Mouse (Mus musculus) adrenal gland, postnatal 25 days (tissue): ENCODE data around the gene Cep290. TPM values are rescaled to one million over a fixed set of nuclear protein-coding genes. Genes with fewer than 3 reads are reported as not detected.

ENCODE experiments used
- DNase-seq: peaks from one replicate; pipeline ENCODE4 v3.0.0; 2021; ENCODE audit warnings: mixed read lengths
- total RNA-seq: library from RNA; stranded (reverse); gene quantifications from 2 replicates; pipeline ENCODE4 v1.2.3, GENCODE M21; 2021

The Cep290 gene
- total RNA-seq, 1 experiment from 2014 or later: 14.2 TPM

- DNase-seq: no peak
Measured at GRCm38 (mm10) chr10:100590323-100590722, 103.0 kb downstream of the Cep290 start, which contains the start of the genes 4930430F08Rik and 1700017N19Rik. TSS of gene 4930430F08Rik (minus strand) at chr10:100590423. TSS of gene 1700017N19Rik (plus strand) at chr10:100590484.

GRCm38 (mm10) chr10:100598339-100598738 lies 111.0 kb downstream of the Cep290 start:
- no peak for DNase-seq

GRCm38 (mm10) chr10:100603511-100603910 lies 116.2 kb downstream of the Cep290 start:
- DNase-seq: no peak

- DNase-seq: no peak
Measured at GRCm38 (mm10) chr10:100604254-100604653, 116.9 kb downstream of the Cep290 start.

GRCm38 (mm10) chr10:100617233-100617903 lies 130.0 kb downstream of the Cep290 start:
- no peak for DNase-seq

GRCm38 (mm10) chr10:100619474-100619873 lies 132.1 kb downstream of the Cep290 start:
- no peak for DNase-seq

GRCm38 (mm10) chr10:100620040-100620439 lies 132.7 kb downstream of the Cep290 start:
- no peak for DNase-seq

- no peak for DNase-seq
Measured at GRCm38 (mm10) chr10:100622494-100622893, 135.1 kb downstream of the Cep290 start.

Other genes with a start within 250 kb of the Cep290 start
- not detected in 2 replicates for gene Gm4301, start 151.9 kb upstream of the Cep290 start, total RNA-seq
- not detected in 2 replicates for gene Gm4302, start 146.7 kb upstream of the Cep290 start, total RNA-seq
- gene Gm4303, start 141.6 kb upstream of the Cep290 start, total RNA-seq: not detected in 2 replicates
- not detected in 2 replicates for gene Gm4305, start 136.5 kb upstream of the Cep290 start, total RNA-seq
- not detected in 2 replicates for gene Gm4307, start 126.2 kb upstream of the Cep290 start, total RNA-seq
- gene Gm4312, start 105.0 kb upstream of the Cep290 start, total RNA-seq: not detected in 2 replicates
- gene Tmtc3, start 208 bp upstream of the Cep290 start, total RNA-seq: 22.4 and 26.8 TPM in 2 replicates
- 9.7 and 19.1 TPM in 2 replicates for gene 4930430F08Rik, start 102.9 kb downstream of the Cep290 start, total RNA-seq
- gene 1700017N19Rik, start 102.9 kb downstream of the Cep290 start, total RNA-seq: not detected in 2 replicates